Mouse (Mus musculus) olfactory bulb, adult 2 months (tissue): Measurements from ENCODE around the gene Nfasc.

Experiments
- CTCF ChIP-seq: fragments of 200-500 bp; IDR thresholded peaks from 2 replicates; pipeline ENCODE4 v1.5.1; 2012; ENCODE audit warnings: low read depth, mild to moderate bottlenecking, low read length, moderate library complexity; ENCODE audit not compliant: insufficient read depth
- POLR2A ChIP-seq: fragments of 200-500 bp; IDR thresholded peaks from 2 replicates; pipeline ENCODE4 v1.6.1; 2012; ENCODE audit warnings: mild to moderate bottlenecking, low read depth, low read length, moderate library complexity; ENCODE audit not compliant: insufficient read depth

DNA sequence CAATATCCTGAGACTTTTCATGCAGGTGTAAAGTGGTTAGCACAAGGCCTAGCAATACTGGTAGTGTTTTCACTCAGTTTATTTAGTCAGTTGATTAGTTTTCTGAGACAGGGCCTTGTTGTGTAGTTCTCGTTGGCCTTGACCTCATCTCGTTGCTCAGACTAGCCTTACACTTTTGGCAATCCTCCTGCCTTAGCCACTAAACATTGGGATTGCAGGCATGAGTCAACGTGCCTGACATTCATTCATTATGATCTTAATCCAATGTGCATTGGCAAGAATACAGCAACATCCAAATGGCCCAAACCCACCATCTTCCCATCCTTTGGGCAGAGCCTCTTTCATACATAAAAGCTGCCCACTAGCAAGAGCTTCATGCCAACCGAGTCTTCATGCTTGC lies 129.5 kb downstream of the Nfasc start:
- no peak for TF ChIP-seq POLR2A
- no peak for TF ChIP-seq CTCF
